Mouse (Mus musculus): ENCODE data around the gene Nckap1l.
"Not testable (repeated sequence)": the region's sequence is repeated elsewhere in the genome, so short reads cannot be mapped to it uniquely, and the experiment has no call there.

Nckap1l gene

GRCm38 (mm10) chr15:103453551-103454218 is at the start of gene Nckap1l:
Gene Nckap1l (plus strand): TSS chr15:103453794.
- peak; percentile 39 for DNase-seq

- DNase-seq = not testable (repeated sequence)
These were observed 48.0 kb upstream of the Nckap1l start for GRCm38 (mm10) chr15:103405586-103405985.

- DNase-seq = no peak
These were observed 26.6 kb upstream of the Nckap1l start for GRCm38 (mm10) chr15:103427017-103427416.

- no peak for DNase-seq
These were observed 23.4 kb upstream of the Nckap1l start, which contains the start of gene Gtsf1 for GRCm38 (mm10) chr15:103430241-103430640. Gene Gtsf1 (minus strand): TSS chr15:103430470.

GRCm38 (mm10) chr15:103445966-103446365 is 7.6 kb upstream of the Nckap1l start:
- DNase-seq = not testable (repeated sequence)

GRCm38 (mm10) chr15:103448369-103448768 is 5.2 kb upstream of the Nckap1l start, which contains the start of gene Gtsf2:
Gene Gtsf2 (minus strand): TSS chr15:103448469.
- DNase-seq = no peak

- DNase-seq = no peak
These were observed 855 bp downstream of the Nckap1l start for GRCm38 (mm10) chr15:103454449-103454848.

GRCm38 (mm10) chr15:103462539-103463261 is 9.1 kb downstream of the Nckap1l start:
- DNase-seq = no peak

GRCm38 (mm10) chr15:103471488-103472194 is 18.0 kb downstream of the Nckap1l start:
- no peak for DNase-seq

GRCm38 (mm10) chr15:103472265-103472664 is 18.7 kb downstream of the Nckap1l start:
- no peak for DNase-seq

- no peak for DNase-seq
These were observed 19.6 kb downstream of the Nckap1l start for GRCm38 (mm10) chr15:103473182-103473581.

GRCm38 (mm10) chr15:103473769-103474168 is 20.2 kb downstream of the Nckap1l start:
- DNase-seq = no peak

- no peak for DNase-seq
These were observed 25.5 kb downstream of the Nckap1l start for GRCm38 (mm10) chr15:103479080-103479606.

GRCm38 (mm10) chr15:103480129-103480528 is 26.5 kb downstream of the Nckap1l start:
- DNase-seq = no peak

- peak; percentile 20 for DNase-seq
These were observed 28.9 kb downstream of the Nckap1l start for GRCm38 (mm10) chr15:103482488-103482887.

GRCm38 (mm10) chr15:103484490-103484889 is 30.9 kb downstream of the Nckap1l start:
- no peak for DNase-seq

- no peak for DNase-seq
These were observed 31.5 kb downstream of the Nckap1l start for GRCm38 (mm10) chr15:103485106-103485505.

GRCm38 (mm10) chr15:103486658-103487057 is 33.1 kb downstream of the Nckap1l start:
- no peak for DNase-seq

- DNase-seq = no peak
These were observed 34.7 kb downstream of the Nckap1l start for GRCm38 (mm10) chr15:103488336-103488735.

GRCm38 (mm10) chr15:103496204-103497140 is 42.9 kb downstream of the Nckap1l start:
- DNase-seq = no peak

- DNase-seq = no peak
These were observed 44.6 kb downstream of the Nckap1l start for GRCm38 (mm10) chr15:103498157-103498556.

GRCm38 (mm10) chr15:103500723-103501122 is 47.1 kb downstream of the Nckap1l start:
- no peak for DNase-seq
